Mouse (Mus musculus) stomach, embryonic 16.5 days (tissue): ENCODE measurements at regions not wholly inside any gene's neighbourhood (a gene's known extent, or its start where the extent isn't known, plus 50 kb on each side); places are given as distances from the start of the nearest gene placed in this dataset.

ENCODE experiments used
- ATAC-seq: fragments of 200-750 bp; cut with Nextera tagmentation; 2 replicates; pipeline ENCODE4 v1.8.0; 2017; ENCODE audit warnings: moderate number of reproducible peaks, moderate TSS enrichment; ENCODE audit not compliant: insufficient read depth, low FRiP score
- H3K27ac ChIP-seq: fragments of 300-500 bp; sonication (generic); 2 replicates; pipeline ENCODE4 v1.5.1; 2014; ENCODE audit warnings: low read length
- H3K27me3 ChIP-seq: fragments of 300-500 bp; sonication (generic); 2 replicates; pipeline ENCODE4 v1.6.1; 2014; ENCODE audit warnings: low read length, control low read depth, mixed read lengths; ENCODE audit not compliant: control insufficient read depth, insufficient read depth
- H3K36me3 ChIP-seq: fragments of 300-500 bp; sonication (generic); 2 replicates; pipeline ENCODE4 v1.6.1; 2014; ENCODE audit warnings: low read length; ENCODE audit not compliant: control insufficient read depth, insufficient read depth
- H3K4me1 ChIP-seq: fragments of 300-500 bp; sonication (generic); 2 replicates; pipeline ENCODE4 v1.6.1; 2014; ENCODE audit warnings: low read length, control low read depth, mixed read lengths; ENCODE audit not compliant: control insufficient read depth, insufficient read depth
- H3K4me2 ChIP-seq: fragments of 300-500 bp; sonication (generic); 2 replicates; pipeline ENCODE4 v1.6.1; 2014; ENCODE audit warnings: low read depth, low read length, mixed read lengths
- H3K4me3 ChIP-seq: fragments of 300-500 bp; sonication (generic); replicated peaks from 2 replicates; pipeline ENCODE4 v1.5.1; 2014; ENCODE audit warnings: mild to moderate bottlenecking, low read length
- H3K9ac ChIP-seq: fragments of 300-500 bp; sonication (generic); 2 replicates; pipeline ENCODE4 v1.6.1; 2014; ENCODE audit warnings: low read length
- H3K9me3 ChIP-seq: fragments of 300-500 bp; sonication (generic); replicated peaks from 2 replicates; pipeline ENCODE4 v1.6.1; 2016; ENCODE audit warnings: low read length, control low read depth; ENCODE audit not compliant: control insufficient read depth
- WGBS: fragments of 180-500 bp; shearing (Covaris S2); extraction: QIAGEN DNeasy Blood & Tissue Kit; methylation state at CpG from one replicate; pipeline ENCODE4 v1.1.7; 2014; 5-methylcytosine and 5-hydroxymethylcytosine counted together

GRCm38 (mm10) chr7:36526692-36527091, 171.2 kb upstream of the Tshz3 start:
- Histone ChIP-seq H3K4me1 (no peaks in the 10 kb centered on the region), H3K4me2 (no peak overlapping the region), H3K36me3 (no peaks in the 10 kb centered on the region), H3K27ac (no peak overlapping the region), H3K4me3 (no peak overlapping the region), H3K9ac (no peak overlapping the region), H3K27me3 (no peaks in the 10 kb centered on the region), H3K9me3 (no peaks in the 10 kb centered on the region)
- no peak for ATAC-seq
- 60% methylated on average over 3 of the region's 3 CpGs for WGBS

DNA sequence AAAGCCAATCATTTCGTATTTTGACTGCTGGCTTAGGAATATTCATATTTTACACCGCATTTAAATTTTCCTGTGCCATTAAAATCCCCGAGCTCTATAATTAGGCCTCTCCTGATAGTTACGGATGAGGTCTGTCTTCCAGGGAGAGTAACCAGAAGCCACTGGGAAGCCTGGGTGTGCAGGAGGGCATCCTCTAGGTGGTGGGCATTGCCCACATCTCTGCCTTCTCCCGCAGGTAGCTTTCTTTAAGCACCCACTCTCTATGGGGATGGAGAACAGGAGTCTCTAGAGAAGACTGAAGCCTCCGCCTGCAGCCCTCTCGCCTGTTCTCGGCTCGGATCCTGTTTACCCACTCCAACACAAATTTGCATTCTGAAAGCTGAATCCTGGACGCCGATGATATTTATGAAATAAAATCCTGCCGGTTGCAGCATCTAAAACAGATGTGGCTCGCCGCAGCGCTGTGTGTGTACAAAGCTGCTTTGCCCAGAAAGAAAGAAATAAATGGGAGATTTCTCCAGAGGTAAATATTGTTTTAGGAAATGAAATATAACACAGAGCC, 168.3 kb upstream of the Tshz3 start:
- H3K9me3 ChIP-seq, result no peaks in the 10 kb centered on the region
- no peak overlapping the region for H3K4me2 ChIP-seq
- H3K4me3 ChIP-seq, result no peak overlapping the region
- H3K36me3 ChIP-seq, result no peaks in the 10 kb centered on the region
- no peaks in the 10 kb centered on the region for H3K4me1 ChIP-seq
- WGBS, result 69% methylated on average over 15 of the region's 15 CpGs
- H3K27ac ChIP-seq, result no peak overlapping the region
- H3K9ac ChIP-seq, result no peak overlapping the region
- no peaks in the 10 kb centered on the region for H3K27me3 ChIP-seq
- ATAC-seq, result no peak

- Histone ChIP-seq H3K4me1 (no peaks in the 10 kb centered on the region), H3K9ac (no peak overlapping the region), H3K4me2 (no peak overlapping the region), H3K27me3 (no peaks in the 10 kb centered on the region), H3K9me3 (no peaks in the 10 kb centered on the region), H3K27ac (no peak overlapping the region), H3K36me3 (no peaks in the 10 kb centered on the region), H3K4me3 (no peak overlapping the region)
- ATAC-seq, result no peak
- whole genome bisulfite sequencing, result 84% methylated on average over 1 of the region's 1 CpGs
Measured at GRCm38 (mm10) chr7:36531559-36531958, 166.4 kb upstream of the Tshz3 start.

GRCm38 (mm10) chr7:36538111-36538510, 159.8 kb upstream of the Tshz3 start:
- Histone ChIP-seq H3K4me1 (no peaks in the 10 kb centered on the region), H3K9ac (no peak overlapping the region), H3K9me3 (no peaks in the 10 kb centered on the region), H3K4me3 (no peak overlapping the region), H3K27ac (no peak overlapping the region), H3K27me3 (no peaks in the 10 kb centered on the region), H3K36me3 (no peaks in the 10 kb centered on the region), H3K4me2 (no peak overlapping the region)
- ATAC-seq, result no peak
- WGBS, result 81% methylated on average over 11 of the region's 11 CpGs

DNA sequence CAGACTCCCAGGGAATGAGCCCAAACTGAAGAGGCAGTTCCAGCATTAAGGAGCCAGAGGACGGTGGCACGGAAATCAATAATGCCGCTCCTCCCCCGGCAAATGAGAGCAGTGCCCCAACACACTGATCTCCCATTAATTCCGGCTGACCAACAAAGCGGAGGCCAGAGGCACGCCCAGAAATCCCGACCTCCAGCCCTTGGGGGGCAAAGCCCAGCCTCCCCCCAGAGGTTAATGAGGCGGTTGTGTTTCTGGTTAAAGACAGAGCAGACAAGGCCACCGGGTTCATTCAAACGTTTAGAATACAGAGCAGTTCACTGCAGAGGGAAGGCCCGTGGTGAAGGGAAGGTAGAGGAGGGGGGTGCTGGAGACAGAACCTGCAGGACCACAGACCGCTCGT, 149.9 kb upstream of the Tshz3 start:
- no peaks in the 10 kb centered on the region for H3K4me1 ChIP-seq
- no peak overlapping the region for H3K4me3 ChIP-seq
- H3K9me3 ChIP-seq, result no peaks in the 10 kb centered on the region
- no peak for ATAC-seq
- H3K27ac ChIP-seq, result no peak overlapping the region
- 28% methylated on average over 14 of the region's 14 CpGs for WGBS
- no peak overlapping the region for H3K9ac ChIP-seq
- no peaks in the 10 kb centered on the region for H3K36me3 ChIP-seq
- no peak overlapping the region for H3K4me2 ChIP-seq
- no peaks in the 10 kb centered on the region for H3K27me3 ChIP-seq

DNA sequence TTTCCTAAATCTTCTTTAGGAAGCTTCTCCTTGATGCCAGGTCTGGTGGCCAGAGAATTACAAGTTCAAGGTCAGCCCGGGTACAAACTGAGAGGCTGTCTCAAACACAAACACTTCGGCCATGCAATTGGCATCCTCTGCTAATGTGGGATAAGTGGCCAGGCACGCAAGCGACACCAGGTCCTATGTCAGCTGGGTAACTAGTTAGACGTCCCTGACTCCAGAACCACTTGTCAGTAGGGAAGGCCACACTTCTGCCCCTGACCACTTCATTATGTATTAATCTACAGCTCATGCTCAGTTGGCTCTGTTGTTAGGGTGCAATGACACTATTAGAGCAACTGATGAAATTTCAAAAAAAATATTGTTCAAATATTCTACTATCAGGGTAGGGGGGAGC, 149.5 kb upstream of the Tshz3 start:
- 78% methylated on average over 5 of the region's 5 CpGs for WGBS

GRCm38 (mm10) chr7:36571061-36571460, 126.9 kb upstream of the Tshz3 start:
- Histone ChIP-seq H3K27ac (no peak overlapping the region), H3K9ac (no peak overlapping the region), H3K4me3 (no peak overlapping the region), H3K4me2 (no peak overlapping the region), H3K36me3 (no peaks in the 10 kb centered on the region), H3K9me3 (no peaks in the 10 kb centered on the region), H3K4me1 (no peaks in the 10 kb centered on the region), H3K27me3 (no peaks in the 10 kb centered on the region)
- ATAC-seq, result no peak
- WGBS, result 88% methylated on average over 2 of the region's 2 CpGs

More for the DNA sequence above, 149.5 kb upstream of the Tshz3 start:
- no peaks in the 10 kb centered on the region for H3K4me1 ChIP-seq
- H3K4me3 ChIP-seq, result no peak overlapping the region
- no peaks in the 10 kb centered on the region for H3K27me3 ChIP-seq
- H3K9ac ChIP-seq, result no peak overlapping the region
- H3K4me2 ChIP-seq, result no peak overlapping the region
- ATAC-seq, result no peak
- H3K27ac ChIP-seq, result no peak overlapping the region
- no peaks in the 10 kb centered on the region for H3K36me3 ChIP-seq
- H3K9me3 ChIP-seq, result no peaks in the 10 kb centered on the region

DNA sequence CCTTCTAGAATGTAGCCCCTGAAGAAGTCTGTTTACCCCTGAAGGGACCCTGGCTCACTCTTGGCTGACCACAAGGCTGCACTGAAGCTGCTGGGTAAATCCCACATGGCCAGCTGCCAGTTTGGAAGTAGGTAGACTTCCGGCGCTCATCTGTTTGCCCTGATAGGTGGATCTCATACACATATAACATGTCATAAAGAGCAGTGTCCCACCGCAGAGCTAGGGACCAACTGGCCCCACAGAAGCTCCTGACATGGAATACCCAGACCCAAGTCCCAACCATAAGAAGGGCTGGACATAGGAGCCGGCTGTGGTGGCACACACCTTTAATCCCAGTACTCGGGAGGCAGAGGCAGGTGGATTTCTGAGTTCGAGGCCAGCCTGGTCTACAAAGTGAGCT, 115.8 kb upstream of the Tshz3 start:
- H3K9ac ChIP-seq, result no peak overlapping the region
- no peaks in the 10 kb centered on the region for H3K9me3 ChIP-seq
- H3K4me2 ChIP-seq, result no peak overlapping the region
- no peak for ATAC-seq
- whole genome bisulfite sequencing, result 92% methylated on average over 6 of the region's 6 CpGs
- no peaks in the 10 kb centered on the region for H3K4me1 ChIP-seq
- H3K27ac ChIP-seq, result no peak overlapping the region
- no peak overlapping the region for H3K4me3 ChIP-seq
- H3K36me3 ChIP-seq, result no peaks in the 10 kb centered on the region
- H3K27me3 ChIP-seq, result no peaks in the 10 kb centered on the region

GRCm38 (mm10) chr7:36585014-36585413, 112.9 kb upstream of the Tshz3 start:
- WGBS, result 72% methylated on average over 1 of the region's 1 CpGs
- H3K36me3 ChIP-seq, result no peaks in the 10 kb centered on the region
- ATAC-seq, result no peak

GRCm38 (mm10) chr7:36591496-36591895, 106.4 kb upstream of the Tshz3 start:
- Histone ChIP-seq H3K9ac (no peak overlapping the region), H3K27ac (no peak overlapping the region), H3K9me3 (no peaks in the 10 kb centered on the region), H3K4me2 (no peak overlapping the region), H3K4me3 (no peak overlapping the region), H3K36me3 (no peaks in the 10 kb centered on the region), H3K27me3 (no peaks in the 10 kb centered on the region), H3K4me1 (no peaks in the 10 kb centered on the region)
- no peak for ATAC-seq
- 89% methylated on average over 1 of the region's 1 CpGs for WGBS

More at GRCm38 (mm10) chr7:36585014-36585413, 112.9 kb upstream of the Tshz3 start:
- H3K4me3 ChIP-seq, result no peak overlapping the region
- no peak overlapping the region for H3K27ac ChIP-seq
- no peaks in the 10 kb centered on the region for H3K4me1 ChIP-seq
- no peak overlapping the region for H3K4me2 ChIP-seq
- H3K9me3 ChIP-seq, result no peaks in the 10 kb centered on the region
- H3K27me3 ChIP-seq, result no peaks in the 10 kb centered on the region
- no peak overlapping the region for H3K9ac ChIP-seq
